Mouse (Mus musculus) thymus, adult 2 months (tissue): Measurements from ENCODE around the gene Zcchc14. TPM values are rescaled to one million over a fixed set of nuclear protein-coding genes. Genes with fewer than 3 reads are reported as not detected.

Experiments used
- DNase-seq: peaks from one replicate; pipeline ENCODE4 v3.0.0; 2021
- H3K27ac ChIP-seq: fragments of 200-500 bp; 2 replicates; pipeline ENCODE4 v1.5.1; 2012; ENCODE audit warnings: low read length, control low read depth; ENCODE audit not compliant: control insufficient read depth, insufficient read depth
- H3K27me3 ChIP-seq: fragments of 200-500 bp; 2 replicates; pipeline ENCODE4 v1.6.1; 2012; ENCODE audit warnings: mild to moderate bottlenecking, low read length, moderate library complexity, mixed read lengths; ENCODE audit not compliant: control insufficient read depth, insufficient read depth
- H3K36me3 ChIP-seq: fragments of 200-500 bp; 2 replicates; pipeline ENCODE4 v1.6.1; 2012; ENCODE audit warnings: mild to moderate bottlenecking, low read length, moderate library complexity; ENCODE audit not compliant: control insufficient read depth, insufficient read depth
- H3K4me1 ChIP-seq: fragments of 200-500 bp; replicated peaks from 2 replicates; pipeline ENCODE4 v1.6.1; 2012; ENCODE audit warnings: low read length; ENCODE audit not compliant: control insufficient read depth, insufficient read depth
- H3K4me3 ChIP-seq: fragments of 200-500 bp; 2 replicates; pipeline ENCODE4 v1.5.1; 2012; ENCODE audit warnings: mild to moderate bottlenecking, low read length, control low read depth, moderate library complexity; ENCODE audit not compliant: control insufficient read depth, insufficient read depth
- CTCF ChIP-seq: fragments of 200-500 bp; IDR thresholded peaks from 2 replicates; pipeline ENCODE4 v1.5.1; 2012; ENCODE audit warnings: mild to moderate bottlenecking, control low read depth, low read length, moderate library complexity, borderline replicate concordance; ENCODE audit not compliant: control insufficient read depth, poor library complexity, insufficient read depth; ENCODE audit errors: extremely low read depth
- POLR2A ChIP-seq: fragments of 200-500 bp; IDR thresholded peaks from 2 replicates; pipeline ENCODE4 v1.6.1; 2012; ENCODE audit warnings: mild to moderate bottlenecking, low read length, control low read depth, moderate library complexity; ENCODE audit not compliant: control insufficient read depth, poor library complexity, insufficient read depth; ENCODE audit errors: extremely low read depth
- WGBS: fragments of 180-500 bp; shearing (Covaris S2); methylation state at CpG from one replicate; pipeline ENCODE4 v1.1.7; 2018; 5-methylcytosine and 5-hydroxymethylcytosine counted together
- polyA plus RNA-seq: library from polyadenylated mRNA; depleted of rRNA; stranded (reverse); fragments of >200 nt; gene quantifications from 2 replicates; pipeline ENCODE4 v1.2.3, GENCODE M21; 2012

The Zcchc14 gene
- polyA plus RNA-seq, 1 experiment: 6.5 TPM

DNA sequence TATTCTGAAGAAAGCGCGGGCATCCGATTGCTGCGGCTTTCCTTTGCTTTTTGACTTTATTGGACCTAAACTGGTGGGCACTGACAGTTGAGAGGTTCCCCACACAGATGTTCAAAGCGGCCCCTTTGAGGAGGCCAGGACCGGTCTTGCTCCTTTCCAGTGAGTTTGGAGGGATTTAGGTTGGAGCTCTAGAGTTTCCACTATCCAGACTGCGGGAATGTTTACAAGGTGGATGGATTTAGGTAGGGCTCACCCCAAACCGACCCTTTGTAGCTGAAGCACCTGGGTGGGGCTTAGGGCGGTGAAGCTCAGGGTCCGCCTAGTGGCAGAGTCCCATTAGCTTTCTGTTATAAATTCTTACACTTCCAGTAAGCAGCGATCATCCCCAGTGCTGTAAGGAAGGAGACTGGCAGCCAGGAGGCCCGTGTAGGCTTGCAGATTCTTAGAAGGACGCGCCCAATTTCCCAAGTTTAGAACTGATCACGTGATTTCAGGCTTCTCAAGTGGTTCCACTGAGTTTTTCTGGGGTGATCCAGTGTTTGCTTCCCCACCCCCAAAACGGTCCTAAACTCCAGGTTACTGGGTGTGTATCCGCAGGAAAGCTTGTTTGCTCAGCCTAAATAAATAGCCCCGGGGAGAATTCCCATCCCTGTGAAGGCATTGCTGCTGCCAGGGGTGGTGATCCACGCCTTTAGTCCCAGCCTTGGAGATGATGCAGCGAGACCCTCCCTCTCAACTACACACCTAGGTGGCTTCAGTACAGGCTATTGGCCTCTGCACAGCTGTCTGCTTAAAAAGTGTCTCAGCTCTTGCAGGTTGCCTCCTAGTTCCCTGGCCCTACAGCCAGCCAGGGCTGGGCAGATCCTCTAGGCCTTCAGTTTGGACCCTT lies 61.3 kb downstream of the Zcchc14 start:
- no peaks in the 10 kb centered on the region for H3K27me3 ChIP-seq
- TF ChIP-seq POLR2A (no peak), CTCF (peak; percentile 28; the same call in 1 of the 2 replicates)
- DNase-seq: peak; percentile 64
- H3K4me1 ChIP-seq: peaks cover 10% of the 10 kb centered on the region
- 21% methylated on average over 20 of the region's 20 CpGs for whole genome bisulfite sequencing
- peak overlapping the region; percentile 45; the same call in 1 of the 2 replicates for H3K27ac ChIP-seq
- H3K36me3 ChIP-seq: peaks cover 10% of the 10 kb centered on the region
- H3K4me3 ChIP-seq: peak overlapping the region; percentile 68

DNA sequence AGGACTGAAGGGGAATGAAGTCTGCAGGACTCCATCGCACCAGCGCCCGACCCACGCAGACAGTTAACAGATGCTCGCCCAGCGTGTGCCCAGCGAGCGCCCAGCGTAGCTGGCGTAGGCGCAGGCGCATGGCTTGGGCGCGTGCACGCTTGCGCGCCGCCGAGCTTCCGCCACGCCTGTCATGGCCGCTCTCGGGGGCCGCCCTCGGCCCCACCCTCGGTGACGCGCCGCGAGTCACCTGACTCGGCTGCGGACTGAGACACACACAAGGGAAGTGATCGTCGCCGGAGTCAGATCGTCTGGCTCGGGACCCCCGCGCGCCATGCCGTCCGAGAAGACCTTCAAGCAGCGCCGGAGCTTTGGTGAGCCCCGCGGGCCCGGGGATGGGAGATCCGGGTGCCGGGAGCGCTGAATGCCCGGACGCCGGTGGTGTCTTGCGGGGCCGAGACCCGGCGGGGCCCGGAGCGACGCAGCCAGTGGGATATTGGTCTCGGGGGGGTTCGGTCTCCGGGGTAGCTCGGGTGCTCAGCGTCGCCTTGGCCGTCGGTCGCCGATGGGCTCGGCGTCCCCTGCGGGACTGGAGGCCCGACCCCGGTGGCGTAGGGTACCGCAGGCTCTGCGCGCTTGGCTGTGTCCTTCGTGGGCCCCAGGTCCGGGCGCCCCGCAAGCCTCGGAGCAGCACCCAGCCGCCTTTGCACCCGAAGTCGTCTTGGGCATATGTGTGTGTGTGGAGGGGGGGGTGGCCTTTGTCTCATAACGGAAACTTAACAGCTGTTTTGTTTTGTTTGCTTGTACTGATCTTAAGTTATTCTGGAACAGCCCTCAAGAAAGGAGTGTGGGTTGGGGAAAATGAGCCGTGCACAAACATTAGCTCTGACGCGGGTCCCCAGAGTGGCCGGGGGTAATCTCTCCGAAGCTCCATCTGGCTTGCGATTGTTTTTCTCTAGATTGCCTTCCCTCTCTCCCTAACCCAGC lies 62.2 kb downstream of the Zcchc14 start, which contains the start of gene Map1lc3b:
TSS of gene Map1lc3b (plus strand) at position 159 of the 975 bp plus-strand sequence.
- peak within 1 kb of the TSS; percentile 45; the same call in 1 of the 2 replicates for H3K27ac ChIP-seq
- peaks cover 13% of the 10 kb centered on the region for H3K4me1 ChIP-seq
- TF ChIP-seq CTCF (peak; percentile 41; the same call in 1 of the 2 replicates), POLR2A (peak; percentile 92)
- peak; percentile 97 for DNase-seq
- no peaks in the 10 kb centered on the region for H3K27me3 ChIP-seq
- WGBS: under 1% methylated on average over 94 of the region's 94 CpGs
- H3K4me3 ChIP-seq: peak within 1 kb of the TSS; percentile 68
- H3K36me3 ChIP-seq: peaks cover 3% of the 10 kb centered on the region; the same call in 1 of the 2 replicates

DNA sequence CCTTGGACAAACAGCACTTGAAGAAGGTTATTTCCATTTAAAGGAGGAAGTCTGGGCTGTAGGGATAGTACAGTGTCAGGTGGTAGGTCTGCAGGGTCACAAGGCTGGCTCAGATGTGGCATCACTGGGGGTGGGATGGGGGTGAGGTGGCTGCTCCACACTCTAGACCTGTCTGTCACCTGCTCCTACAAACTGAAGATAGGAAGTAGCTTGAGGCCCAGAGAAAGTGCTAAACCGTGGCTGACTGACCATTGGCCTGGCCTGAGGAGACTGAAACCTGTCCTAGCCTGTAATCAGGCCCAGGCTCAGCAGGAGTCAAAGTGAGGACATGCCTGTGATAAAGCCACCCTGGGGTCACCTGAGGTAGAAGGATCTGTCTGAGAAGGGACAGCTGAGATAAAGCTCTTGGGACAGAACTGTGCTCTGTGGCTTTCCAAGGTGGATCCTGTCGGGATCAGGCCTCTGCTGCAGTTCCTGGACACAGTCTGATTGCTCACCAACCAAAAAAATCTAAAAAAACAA lies 63.4 kb downstream of the Zcchc14 start:
- no peak for TF ChIP-seq POLR2A
- TF ChIP-seq CTCF: no peak
- Histone ChIP-seq H3K4me3 (no peak overlapping the region), H3K27me3 (no peaks in the 10 kb centered on the region), H3K36me3 (peaks cover under 1% of the 10 kb centered on the region; the same call in 1 of the 2 replicates), H3K4me1 (peaks cover 17% of the 10 kb centered on the region), H3K27ac (no peak overlapping the region)
- WGBS: 85% methylated on average over 2 of the region's 2 CpGs
- no peak for DNase-seq

DNA sequence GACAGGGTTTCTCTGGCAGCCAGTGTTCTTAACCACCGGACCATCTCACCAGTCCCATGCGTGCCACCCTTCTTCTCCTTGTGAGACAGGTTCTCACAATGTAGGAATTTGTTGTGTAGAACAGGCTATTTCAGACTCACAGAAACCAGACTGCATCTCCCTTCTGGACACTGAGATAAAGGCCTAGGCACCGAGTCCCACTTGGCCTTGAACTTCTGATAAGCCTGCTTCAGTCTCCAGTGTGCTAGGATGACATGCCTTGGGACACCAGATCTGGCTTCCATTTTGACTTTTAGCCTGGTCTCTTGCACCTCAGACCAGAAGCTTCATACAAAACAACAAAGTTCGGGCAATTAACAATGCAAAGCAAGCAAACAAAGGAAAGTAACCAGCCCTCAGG lies 64.0 kb downstream of the Zcchc14 start:
- no peak for DNase-seq
- Histone ChIP-seq H3K27ac (no peak overlapping the region), H3K27me3 (no peaks in the 10 kb centered on the region), H3K36me3 (no peaks in the 10 kb centered on the region), H3K4me1 (peaks cover 17% of the 10 kb centered on the region), H3K4me3 (no peak overlapping the region)
- 95% methylated on average over 4 of the region's 4 CpGs for WGBS
- TF ChIP-seq POLR2A (no peak), CTCF (no peak)

DNA sequence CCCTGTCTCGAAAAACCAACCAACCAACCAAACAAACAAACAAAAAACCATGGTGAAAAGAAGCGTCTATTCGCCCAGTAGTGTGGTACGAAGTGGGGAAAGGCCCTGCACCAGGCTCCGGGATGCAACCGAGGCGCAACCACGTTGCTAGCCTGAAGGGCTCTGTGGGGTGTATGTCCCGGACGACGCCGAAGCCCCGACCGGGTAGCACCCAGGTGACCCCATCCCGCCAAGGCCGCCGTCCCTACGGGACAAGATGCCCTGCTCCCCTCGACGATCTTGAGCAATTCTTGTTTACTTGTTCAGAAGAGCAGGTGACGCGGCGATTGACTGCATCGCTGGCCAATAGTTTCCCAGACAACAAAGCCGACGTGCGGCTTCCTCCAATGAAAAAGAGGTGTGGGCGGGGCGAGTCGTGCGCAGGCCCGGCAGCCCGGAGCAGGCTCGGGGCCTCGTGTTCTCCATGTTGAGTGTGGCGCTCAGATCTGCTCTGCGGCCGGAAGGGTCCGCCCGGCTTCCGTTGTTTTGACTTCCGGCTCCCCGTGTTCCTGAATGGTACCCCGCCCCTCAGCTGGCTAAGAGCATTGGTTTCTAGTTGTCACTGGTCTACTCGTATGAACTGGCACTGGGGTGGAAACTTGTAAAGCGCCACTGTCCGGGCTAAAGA lies 67.4 kb downstream of the Zcchc14 start:
- no peaks in the 10 kb centered on the region for H3K36me3 ChIP-seq
- peak; percentile 45; the same call in 1 of the 2 replicates for TF ChIP-seq CTCF
- TF ChIP-seq POLR2A: peak; percentile 98
- H3K4me1 ChIP-seq: peaks cover 7% of the 10 kb centered on the region; the same call in 1 of the 2 replicates
- H3K27ac ChIP-seq: peak overlapping the region; percentile 57; the same call in 1 of the 2 replicates
- DNase-seq: peak; percentile 99
- 1% methylated on average over 47 of the region's 47 CpGs for WGBS
- H3K27me3 ChIP-seq: no peaks in the 10 kb centered on the region
- peak overlapping the region; percentile 75 for H3K4me3 ChIP-seq

DNA sequence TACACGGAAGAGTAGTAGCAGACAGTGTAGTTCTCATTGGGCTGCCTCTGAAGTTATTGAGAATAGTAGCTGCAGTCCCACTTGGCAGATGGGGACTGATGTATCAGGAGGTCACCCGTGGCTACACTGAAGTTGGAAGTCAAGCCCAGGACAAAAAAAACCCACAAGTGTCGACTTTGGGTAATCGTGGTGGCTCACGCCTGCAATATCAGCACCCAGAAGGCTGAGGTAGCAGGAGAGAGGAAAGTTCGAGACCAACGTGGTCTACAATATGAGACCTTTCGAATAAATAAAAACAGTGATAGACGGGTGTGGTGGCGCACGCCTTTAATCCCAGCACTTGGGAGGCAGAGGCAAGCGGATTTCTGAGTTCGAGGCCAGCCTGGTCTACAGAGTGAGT lies 68.0 kb downstream of the Zcchc14 start:
- no peaks in the 10 kb centered on the region for H3K36me3 ChIP-seq
- no peak for DNase-seq
- H3K27me3 ChIP-seq: no peaks in the 10 kb centered on the region
- H3K4me3 ChIP-seq: peak overlapping the region; percentile 75
- H3K27ac ChIP-seq: no peak overlapping the region
- H3K4me1 ChIP-seq: peaks cover 7% of the 10 kb centered on the region; the same call in 1 of the 2 replicates
- WGBS: 37% methylated on average over 13 of the region's 13 CpGs
- TF ChIP-seq CTCF (no peak), POLR2A (no peak)
